Mouse (Mus musculus) embryo, embryonic 10.5 days (tissue): ENCODE data around the gene Pglyrp1.

Experiments
- DNase-seq: peaks from one replicate; pipeline ENCODE4 v3.0.0-alpha.2; 2015; ENCODE audit warnings: low spot score

The Pglyrp1 gene

DNA sequence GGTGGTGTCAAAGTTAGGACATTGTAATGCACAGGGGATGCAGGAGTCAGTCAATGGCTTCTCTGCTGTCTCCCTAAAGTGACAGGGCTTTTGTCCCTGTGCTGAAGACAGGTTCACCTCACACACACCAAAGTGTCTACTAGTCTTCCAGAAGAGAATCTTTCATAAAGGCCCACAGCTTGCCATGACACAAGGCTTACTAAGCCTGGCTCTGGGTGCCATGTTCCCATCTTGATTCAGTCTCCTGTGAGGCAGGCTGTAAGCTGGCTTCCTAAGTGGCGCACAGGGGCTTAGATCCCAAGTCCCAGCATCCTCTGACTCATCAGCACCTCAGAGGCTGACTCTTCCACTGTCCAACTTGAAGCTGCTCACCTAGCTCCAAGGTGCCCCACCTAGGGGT is 15.8 kb downstream of the Pglyrp1 start:
- DNase-seq, result no peak

DNA sequence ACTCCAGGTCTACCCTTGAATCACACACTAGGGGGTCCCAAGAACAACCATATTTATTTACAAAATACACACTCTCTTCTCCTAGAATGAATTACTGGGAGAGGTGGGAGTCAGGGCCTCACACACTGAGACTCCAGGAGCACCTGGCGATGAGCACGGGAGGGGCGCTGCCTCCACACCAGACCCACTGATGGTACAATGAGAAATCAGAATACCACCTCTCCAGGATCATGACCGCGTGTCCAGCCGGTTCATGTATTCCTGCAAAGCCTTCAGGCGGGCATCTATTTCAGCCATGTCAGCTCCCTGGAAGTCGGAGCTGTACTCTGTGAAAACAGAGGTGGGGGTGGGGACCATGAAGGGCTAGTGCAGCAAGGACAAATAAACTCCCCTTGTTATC is 19.7 kb downstream of the Pglyrp1 start:
- no peak for DNase-seq

DNA sequence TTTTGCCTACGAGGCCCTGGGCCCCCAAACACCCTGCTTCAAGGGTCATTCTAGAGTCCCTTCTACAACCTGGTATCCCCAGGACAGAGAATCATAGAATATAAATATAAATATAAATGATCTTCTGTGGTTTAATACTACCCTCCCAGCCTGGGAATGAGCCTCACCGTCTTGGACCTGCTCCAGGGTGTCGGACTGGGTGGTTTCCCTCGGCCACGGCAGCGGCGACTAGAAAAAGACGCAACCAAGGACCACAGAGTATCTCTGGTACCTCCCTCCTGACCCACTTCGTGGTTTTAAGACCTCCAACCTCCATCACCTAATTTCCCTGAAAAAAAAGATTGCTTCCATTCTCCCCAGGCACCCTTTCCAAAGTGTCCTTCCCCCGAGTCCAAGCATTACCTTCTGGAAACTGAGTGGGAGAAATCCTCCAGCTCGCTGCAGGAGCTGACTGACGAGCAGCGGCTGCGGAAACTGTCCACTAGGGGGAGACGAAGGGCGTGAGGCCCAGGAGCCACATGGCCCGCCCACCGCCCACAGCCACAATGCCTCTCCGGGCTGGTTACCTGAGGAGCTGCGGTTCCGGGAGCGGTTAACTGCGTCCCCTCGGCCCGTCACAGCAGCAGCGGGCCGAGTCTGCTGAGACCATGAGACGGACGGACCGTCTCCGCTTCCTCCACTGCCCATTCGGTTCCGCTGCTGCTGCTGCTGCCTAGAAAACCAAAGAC is 20.9 kb downstream of the Pglyrp1 start:
- peak; percentile 93 for DNase-seq

DNA sequence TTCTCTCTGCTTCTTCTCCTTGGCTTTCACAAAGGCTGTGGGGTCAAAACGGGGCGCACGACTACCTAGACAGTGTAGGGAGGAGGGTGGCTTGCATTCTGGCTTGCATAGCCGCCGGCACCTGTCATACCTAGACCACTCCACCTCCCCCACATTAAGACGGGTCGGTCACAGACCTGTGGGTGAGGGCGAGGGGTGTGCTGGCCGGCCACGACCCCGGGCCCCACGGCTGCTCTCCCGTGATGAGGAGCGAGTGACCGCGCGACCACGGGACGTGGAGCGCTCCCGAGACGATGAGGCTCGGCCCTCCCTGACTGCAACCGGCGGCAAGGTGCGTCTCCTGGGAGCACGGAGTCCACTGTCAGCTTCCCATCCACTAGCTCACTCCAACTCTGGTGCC is 21.9 kb downstream of the Pglyrp1 start:
- no peak for DNase-seq

DNA sequence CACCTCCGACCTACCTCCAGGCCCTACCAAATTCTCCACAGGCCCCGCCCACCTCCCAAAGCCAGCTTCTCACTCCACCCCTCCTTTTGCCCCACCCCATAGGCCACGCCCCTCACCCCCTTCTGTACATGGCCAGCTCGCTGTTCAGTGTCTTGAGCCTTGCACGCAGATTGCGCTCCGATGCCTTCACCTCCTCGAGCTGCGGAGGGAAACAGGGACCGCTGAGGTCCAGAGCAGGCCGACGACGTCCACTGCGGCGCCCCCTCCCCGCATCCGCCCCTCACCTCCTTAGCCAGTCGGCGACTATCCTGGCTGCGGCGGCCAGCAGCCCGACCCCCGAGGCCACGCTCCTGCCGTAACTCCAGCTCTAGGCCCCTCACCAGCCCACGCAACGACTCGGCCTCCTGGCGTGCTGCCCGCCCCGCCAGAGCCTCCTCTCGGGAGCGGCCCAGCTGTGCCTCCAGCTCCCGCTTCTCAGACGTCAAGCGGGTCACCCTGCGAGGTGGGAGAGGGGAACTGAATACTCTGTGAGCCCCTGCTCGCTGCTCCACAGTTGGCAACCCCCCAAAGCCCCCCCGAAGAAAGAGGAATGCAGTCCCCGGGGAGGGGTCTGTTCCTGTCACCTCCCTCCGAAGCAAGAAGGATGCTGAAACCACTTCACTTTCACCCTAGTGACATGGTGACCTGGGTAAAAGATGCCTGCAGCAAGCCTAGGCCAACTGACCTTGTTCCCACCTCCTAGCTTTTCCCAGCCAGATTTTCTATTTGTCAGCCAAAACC is 22.7 kb downstream of the Pglyrp1 start:
- DNase-seq, result peak; percentile 78

DNA sequence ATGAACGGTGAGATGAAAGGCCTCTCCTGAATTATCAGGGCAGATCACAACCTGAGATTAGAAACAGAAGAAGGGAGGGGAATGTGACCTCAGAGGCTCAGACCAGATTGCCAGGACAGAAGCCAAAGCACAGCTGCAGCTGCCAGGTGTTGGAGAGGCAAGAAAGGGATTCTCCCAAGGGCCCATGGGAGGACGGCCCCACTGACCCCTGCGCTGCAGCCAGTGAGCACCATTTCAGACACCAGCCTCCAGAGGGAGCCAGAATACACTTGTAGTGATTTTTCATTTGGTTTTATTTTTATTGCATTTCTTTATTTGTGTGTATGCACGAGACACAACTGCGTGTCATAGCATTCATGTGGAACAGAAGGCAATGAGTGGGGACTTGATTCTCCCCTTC is 25.4 kb downstream of the Pglyrp1 start:
- DNase-seq, result peak; percentile 70

DNA sequence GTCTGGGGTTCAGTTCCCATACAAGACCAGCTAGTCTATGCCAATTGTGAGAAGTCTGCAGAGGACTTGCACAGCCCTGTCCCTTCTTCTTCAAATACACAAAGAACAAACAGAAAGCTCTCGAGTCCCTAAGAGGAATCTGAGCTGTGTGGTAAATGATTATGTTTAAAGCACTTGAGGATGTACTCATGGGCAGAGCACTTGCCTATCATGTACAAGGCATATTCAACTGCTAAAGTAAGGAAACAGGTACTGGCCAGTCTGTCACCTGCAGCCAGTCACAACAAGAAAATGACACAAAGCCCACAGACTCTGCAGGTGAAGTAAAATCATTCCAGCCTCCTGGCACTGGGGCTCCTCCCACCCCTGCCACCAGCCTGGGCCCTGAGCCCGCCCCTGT is 29.4 kb downstream of the Pglyrp1 start:
- DNase-seq, result no peak

DNA sequence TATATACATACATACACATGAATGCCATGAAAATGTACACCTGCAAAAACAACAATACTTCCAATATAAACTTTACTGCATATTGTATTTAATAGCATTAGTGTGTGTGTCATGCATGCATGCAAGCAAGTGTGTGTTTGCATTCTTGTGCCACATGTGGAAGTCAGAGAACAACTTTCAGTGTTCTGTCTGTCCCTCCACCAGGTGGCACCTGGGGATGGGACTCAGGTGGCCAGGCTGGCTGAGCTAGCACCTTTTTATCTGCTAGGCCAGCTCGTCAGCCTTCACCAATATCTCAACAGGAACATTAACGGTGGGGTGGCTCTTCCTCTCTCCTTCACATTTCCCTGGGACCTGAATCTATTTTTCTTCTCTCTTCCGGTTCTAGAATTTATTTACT is 31.4 kb downstream of the Pglyrp1 start:
- DNase-seq, result no peak

DNA sequence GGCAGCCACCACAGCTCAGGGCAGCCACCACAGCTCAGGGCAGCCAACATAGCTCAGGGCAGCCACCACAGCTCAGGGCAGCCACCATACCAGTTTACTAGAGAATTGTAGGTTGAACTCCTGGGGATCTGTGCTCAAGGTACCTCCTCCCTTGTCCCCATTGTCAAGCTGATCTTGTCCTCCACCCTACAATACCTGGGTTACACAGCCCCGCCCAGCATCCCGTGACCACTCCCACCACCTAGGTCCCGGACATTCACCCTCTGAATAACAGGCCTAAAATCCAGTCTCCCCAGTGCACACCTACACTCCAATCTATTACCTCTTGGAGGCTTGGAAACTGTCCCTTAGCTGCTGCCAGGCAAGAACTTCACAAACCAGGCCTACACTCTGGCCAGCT is 33.8 kb downstream of the Pglyrp1 start:
- DNase-seq, result no peak

DNA sequence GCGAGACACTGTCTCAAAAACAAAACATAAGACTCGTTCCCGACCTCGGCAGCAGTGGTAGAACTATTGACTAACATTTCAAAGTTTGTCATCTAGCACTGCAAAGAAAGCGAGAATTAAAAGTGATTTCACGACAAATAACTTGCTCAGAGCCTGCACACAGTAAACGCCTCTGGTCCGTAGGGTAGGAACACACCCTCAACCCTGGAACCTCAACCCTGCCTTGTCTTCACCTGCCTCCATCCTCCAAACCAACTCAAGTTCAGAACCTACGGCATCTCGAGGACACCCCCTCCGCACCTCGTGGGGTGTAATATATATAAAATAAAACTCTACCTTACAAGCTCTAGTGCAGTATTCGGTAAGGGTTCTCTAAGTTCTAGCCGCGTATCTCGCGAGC is 38.7 kb downstream of the Pglyrp1 start:
- no peak for DNase-seq

DNA sequence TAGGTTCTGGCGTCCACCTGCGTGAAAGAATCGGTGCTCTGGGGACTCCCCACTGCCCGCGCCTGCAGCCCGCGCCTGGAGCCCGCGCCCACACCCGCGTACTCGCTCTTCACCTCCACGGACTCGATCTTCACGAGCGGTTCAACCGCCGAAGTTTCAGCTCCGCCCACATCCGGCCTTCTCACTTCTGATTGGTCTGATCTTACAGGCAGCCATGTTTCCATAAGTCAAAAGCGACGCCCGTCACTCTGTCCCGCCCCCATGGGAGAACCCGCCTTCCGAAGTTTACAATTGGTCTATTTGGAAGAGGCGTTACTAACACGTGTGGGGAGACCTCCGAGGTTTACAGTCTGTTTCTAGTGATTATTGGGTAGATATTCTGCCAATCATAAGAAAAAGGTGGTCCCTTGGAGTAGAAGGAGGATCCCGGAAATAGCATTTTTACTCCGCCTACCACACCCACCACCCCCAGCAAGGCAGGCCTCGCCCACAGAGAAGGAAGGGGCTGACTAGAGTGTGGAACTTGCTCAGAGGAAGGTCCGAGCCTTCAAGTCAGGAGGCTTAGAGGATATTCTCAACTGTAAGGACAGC is 39.2 kb downstream of the Pglyrp1 start, which contains the start of gene Ccdc61:
TSS of gene Ccdc61 (minus strand) at position 175 of the 591 bp plus-strand sequence.
- DNase-seq, result peak; percentile 100

DNA sequence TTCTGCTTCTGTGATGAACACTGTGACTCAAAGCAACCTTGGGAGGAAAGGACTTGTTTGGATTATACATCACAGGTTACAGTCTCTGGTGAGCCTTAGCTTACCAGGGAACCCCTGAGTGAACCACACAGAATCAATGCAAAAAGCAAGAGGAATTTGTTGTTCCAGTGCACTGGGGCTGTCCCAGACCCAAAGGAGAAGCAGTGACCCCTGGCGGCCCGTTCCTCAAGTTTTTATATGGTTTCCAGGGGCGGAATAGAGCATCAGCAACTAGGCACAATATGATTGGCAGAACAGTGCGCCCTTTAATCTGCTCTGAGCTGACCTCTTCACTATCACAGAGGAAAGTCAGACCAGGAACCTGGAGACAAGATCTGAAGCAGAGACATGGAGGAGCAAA is 45.1 kb downstream of the Pglyrp1 start:
- no peak for DNase-seq

DNA sequence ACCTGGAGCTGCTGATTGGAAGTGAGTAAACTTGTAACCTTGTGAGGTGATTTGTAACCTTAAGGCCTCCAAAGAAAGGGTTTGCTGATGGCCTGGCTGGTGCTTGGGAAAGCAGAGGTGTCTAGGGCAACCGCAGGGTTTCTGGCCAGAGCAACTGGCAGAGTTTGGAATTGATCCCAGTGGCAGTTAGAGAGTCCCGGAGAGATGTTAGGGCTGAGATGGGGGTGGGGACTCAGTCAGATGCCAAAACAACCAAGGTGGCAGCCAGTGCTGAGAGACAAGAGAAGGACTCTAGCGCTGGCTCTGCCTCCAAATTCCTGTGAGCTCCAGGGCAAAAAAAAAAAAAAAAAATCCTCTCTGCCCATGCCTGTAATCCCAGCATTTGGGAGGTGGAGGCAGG is 46.8 kb downstream of the Pglyrp1 start:
- no peak for DNase-seq

DNA sequence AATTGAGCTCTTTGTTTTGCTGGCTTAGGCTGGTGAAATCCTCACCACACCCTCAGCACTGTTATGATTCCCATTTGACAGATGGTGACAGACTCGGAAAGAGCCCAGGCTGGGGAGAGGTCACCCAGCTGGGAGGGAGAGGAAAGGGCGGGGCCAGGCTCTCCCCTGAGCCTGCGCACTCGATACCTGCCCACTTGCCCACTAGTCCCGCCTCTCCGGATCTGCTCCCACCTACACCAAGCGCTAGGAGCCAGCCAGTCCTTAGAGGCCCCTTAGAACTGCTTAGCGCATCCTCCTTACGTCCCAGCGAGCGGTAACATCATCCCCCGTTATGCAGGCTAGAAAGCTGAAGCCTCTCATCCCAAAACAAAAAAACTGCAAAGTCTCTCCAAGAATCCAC is 49.9 kb downstream of the Pglyrp1 start:
- peak; percentile 73 for DNase-seq

DNA sequence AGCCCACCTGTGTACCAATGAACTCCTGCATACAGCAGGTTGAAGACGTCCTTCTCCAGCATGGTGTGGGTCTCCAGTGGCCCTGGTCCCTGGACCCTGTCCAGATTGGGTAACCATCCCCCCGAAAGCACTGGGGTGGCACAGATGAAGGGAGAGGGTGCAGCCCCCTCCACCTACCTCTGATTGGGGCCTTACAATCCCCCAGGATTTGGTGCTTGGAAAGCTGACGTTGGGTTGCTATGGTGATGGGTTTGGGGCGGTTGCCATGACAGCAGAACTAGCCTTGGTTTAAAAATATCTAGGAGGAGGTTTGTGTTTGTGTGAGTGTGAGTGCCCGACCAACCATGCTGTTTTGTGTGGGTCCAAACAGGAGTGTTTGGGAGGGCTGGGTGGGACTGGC is 51.7 kb downstream of the Pglyrp1 start:
- peak; percentile 54 for DNase-seq

DNA sequence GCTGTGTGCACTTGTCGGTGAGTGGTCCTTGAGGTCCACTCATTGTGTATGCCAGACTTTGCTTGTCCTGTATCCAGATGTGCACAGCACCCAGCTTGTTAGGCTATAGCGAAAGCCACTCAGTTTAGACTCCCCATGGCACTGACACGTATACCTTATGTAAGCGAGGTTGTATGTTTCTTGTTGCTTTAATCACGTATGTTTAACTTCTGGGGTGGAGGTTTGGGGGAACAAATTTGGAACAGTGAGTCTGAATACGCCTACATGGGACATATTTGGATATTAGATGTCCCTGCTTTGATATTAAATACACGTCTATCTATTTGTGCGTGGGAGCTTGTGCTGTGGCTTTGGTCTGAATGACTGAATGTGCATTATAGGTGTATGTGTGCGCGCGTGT is 52.1 kb downstream of the Pglyrp1 start:
- DNase-seq, result no peak

DNA sequence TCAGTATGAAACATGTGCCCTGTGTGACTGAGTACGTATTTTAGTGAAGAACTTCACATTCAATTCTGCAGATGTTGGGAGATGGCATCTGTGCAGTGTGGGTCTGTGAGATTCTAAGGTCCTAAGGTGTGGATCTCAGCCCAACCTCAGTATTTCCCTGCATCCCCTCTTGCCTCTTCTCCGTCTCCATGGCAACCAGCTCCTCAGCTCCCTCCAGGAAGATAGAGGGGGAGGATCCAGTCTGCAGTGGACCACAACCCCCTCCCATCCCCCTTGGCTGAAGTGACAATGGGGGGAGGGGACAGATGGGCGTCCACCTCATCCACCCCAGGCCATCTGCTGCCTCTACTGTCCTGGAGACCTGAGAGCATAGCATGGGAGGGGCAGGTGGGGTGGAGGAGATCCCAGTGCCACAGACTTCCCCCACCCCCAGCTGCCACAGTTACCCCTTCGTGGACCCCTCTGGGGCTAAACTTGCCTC is 52.6 kb downstream of the Pglyrp1 start:
- peak; percentile 71 for DNase-seq

DNA sequence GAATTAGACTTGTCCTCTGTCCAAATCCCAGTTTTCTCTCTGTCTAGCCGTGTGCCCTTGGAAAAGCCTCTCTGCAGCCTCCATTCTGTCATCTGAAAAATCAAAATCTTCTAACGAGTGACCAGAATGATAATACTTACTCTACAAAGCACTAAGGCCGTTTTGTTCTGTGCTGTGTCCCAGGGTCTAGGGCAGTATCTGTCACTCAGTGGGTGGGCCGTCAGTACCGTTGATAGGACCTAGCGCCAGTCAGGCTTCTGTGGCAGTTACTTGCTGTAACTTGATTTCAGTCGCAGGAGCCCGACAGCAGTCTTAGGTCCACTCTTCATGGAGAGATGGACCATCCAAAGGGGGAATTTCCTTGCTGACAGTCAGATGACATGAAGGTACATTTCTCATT is 53.2 kb downstream of the Pglyrp1 start:
- DNase-seq, result no peak

DNA sequence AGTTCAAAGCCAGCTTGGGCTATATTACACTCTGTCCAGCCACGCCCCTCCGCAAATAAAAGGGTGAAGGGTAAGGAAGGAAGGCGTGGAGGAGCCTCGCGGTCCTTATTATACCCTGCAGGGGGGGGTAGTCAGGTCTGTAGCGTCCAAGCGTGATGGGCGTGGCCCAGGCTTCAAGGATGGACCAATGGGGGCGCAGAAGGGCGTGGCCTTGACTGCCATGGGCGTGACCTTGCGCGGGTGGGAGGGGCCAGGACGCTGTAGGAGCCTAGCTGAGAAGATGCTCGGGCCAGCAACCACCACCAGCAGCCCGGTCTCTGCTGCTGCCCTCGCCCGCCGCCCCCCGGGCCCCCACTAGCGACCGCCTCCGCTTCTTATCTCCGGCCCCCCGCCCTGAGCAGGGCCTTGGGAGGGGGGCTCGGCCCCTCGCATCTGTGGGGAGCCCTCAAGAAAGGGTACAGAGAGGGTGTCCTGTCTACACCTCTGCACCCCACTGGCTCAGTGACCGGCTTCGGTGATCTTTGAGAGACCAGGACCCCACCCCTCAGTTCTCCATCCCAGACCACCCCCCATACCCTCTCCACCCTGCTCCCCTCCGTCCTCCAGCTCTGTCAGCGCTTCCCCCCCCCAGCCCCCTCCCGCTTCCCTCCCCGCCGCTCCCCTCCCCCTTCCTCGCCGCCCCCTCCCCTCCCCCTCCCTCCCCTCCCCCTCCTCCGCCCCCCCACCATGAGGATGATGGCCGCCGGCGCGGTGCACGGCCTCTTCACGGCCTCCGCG is 54.2 kb downstream of the Pglyrp1 start, which contains the start of gene Nova2:
TSS of gene Nova2 (plus strand) at position 727 of the 777 bp plus-strand sequence.
- peak; percentile 97 for DNase-seq

DNA sequence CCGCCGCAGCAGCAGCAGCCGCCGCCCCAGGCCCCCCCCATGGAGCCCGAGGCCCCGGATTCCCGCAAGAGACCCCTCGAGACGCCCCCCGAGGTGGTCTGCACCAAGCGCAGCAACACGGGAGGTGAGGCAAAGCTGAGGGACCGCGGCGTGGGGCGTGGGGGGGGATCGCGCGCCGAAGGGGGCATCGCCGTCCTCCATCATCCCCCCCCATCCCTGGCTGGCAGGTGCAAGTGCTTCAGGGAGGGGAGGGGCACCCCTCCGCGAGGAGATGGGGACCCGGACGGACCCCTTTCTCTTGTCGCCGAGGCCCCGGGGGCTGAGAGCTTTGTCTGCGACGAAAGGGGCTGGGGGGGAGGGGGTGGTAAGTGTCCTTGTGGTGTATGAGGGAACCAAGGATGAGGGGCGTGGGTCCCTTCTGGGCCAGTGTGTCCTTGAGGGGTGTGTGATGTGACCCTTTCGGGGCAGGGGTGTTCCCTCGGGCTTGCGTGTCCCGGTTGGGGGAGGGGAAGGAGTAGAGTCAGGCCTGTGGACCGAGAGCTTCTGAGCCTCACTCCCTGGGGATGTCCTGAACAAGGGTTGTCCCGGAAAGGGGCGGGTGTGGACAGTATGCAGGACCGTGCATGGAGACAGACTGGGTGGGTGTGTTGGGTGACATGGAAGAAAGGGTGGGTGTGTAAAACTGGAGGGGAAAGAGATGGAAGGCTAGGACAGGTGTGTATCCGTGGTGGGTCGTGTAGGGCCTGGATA is 55.1 kb downstream of the Pglyrp1 start:
- DNase-seq, result peak; percentile 39

DNA sequence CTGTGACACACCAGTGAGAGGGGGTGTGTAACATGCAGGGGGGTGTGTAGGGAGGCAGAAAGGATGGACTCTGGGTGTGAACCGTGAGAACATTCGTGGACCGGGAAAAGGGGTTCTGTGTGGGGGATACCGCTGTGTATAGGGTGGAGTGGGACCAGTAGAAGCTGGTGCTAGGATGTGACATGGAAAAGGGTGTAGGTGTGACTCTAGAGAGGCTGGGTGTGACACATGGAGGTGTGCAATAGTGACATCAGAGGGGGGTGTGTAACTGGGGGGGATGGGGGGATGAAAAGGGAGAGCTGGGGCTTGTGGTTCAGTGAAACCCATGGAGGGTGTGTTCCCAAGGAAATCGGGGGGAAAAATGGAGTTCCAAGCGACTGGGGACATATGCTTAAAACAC is 55.8 kb downstream of the Pglyrp1 start:
- DNase-seq, result no peak
